Mouse (Mus musculus) spleen, postnatal 14 days (tissue): ENCODE measurements around the gene Cbll1.

Experiments
- DNase-seq, 2 experiments: peaks; one replicate each; pipeline ENCODE4 v3.0.0; 2021 to 2022; ENCODE audit warnings: low spot score in 2 of 2

Cbll1 gene

GRCm38 (mm10) chr12:31499314-31500131 lies at the start of gene Cbll1:
Gene Cbll1, minus strand, starts transcription at chr12:31499616.
- DNase-seq = peak; percentile 86 to 94

- DNase-seq = no peak
Measured at GRCm38 (mm10) chr12:31546061-31546460, 46.6 kb upstream of the Cbll1 start.

GRCm38 (mm10) chr12:31545219-31545618 lies 45.8 kb upstream of the Cbll1 start:
- DNase-seq = no peak

- DNase-seq = no peak
Measured at GRCm38 (mm10) chr12:31541541-31541940, 42.1 kb upstream of the Cbll1 start.

GRCm38 (mm10) chr12:31539783-31540182 lies 40.4 kb upstream of the Cbll1 start:
- no peak for DNase-seq

GRCm38 (mm10) chr12:31537515-31538230 lies 38.3 kb upstream of the Cbll1 start:
- DNase-seq = no peak

GRCm38 (mm10) chr12:31534060-31534843 lies 34.8 kb upstream of the Cbll1 start:
- DNase-seq = no peak

- DNase-seq = no peak
Measured at GRCm38 (mm10) chr12:31533218-31533908, 33.9 kb upstream of the Cbll1 start.

GRCm38 (mm10) chr12:31532054-31532453 lies 32.6 kb upstream of the Cbll1 start:
- no peak for DNase-seq

GRCm38 (mm10) chr12:31527407-31527806 lies 28.0 kb upstream of the Cbll1 start:
- no peak for DNase-seq

GRCm38 (mm10) chr12:31521371-31521770 lies 22.0 kb upstream of the Cbll1 start:
- DNase-seq = no peak

- DNase-seq = no peak
Measured at GRCm38 (mm10) chr12:31520119-31520518, 20.7 kb upstream of the Cbll1 start.

GRCm38 (mm10) chr12:31513724-31514503 lies 14.5 kb upstream of the Cbll1 start:
- DNase-seq = no peak

GRCm38 (mm10) chr12:31512634-31513411 lies 13.4 kb upstream of the Cbll1 start:
- no peak for DNase-seq

GRCm38 (mm10) chr12:31511218-31511617 lies 11.8 kb upstream of the Cbll1 start:
- no peak for DNase-seq

GRCm38 (mm10) chr12:31508496-31508895 lies 9.1 kb upstream of the Cbll1 start:
- no peak for DNase-seq

GRCm38 (mm10) chr12:31507718-31508364 lies 8.4 kb upstream of the Cbll1 start:
- DNase-seq = no peak

GRCm38 (mm10) chr12:31503211-31503610 lies 3.8 kb upstream of the Cbll1 start:
- DNase-seq = no peak

- DNase-seq = no peak
Measured at GRCm38 (mm10) chr12:31501266-31501665, 1.9 kb upstream of the Cbll1 start.
